ENCODE assay signal across 19 mouse cellular contexts in the genomic region with DNA sequence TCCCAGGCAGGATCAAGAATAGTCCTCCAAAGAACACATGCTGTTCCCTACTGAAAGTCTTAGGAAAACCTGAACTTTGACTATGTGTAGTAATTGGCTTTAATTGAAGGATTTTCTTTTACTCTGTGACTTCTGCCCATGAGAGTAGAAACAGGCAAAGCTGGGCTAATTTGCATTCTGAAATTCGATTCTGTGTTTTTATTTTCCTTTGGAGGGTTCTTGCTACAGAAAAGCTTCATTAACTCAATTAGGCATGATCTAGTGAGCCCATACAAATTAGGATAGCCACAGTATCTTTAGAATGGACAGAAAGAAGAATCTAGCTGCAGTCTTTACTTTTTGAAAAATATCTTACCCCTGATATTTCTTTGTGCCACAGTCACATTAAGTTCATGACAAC.
"Had no signal": no experiment of that assay in that cellular context is flagged by ENCODE, and none has a peak within 500 bp of the region (broad histone marks: within the 10 kb centered on the region; RNA-seq: fewer than 3 reads in every experiment).

No protein-coding gene starts in this region.

- H3K27ac ChIP-seq: left cerebral cortex, adult 2 months; liver, embryonic 15.5 days; lung, embryonic 15.5 days; midbrain, embryonic 10.5 days; midbrain, embryonic 13.5 days; stomach, embryonic 15.5 days had no signal

- H3K27me3 ChIP-seq: liver, embryonic 15.5 days; lung, embryonic 15.5 days; megakaryocyte, embryonic 14.5 days; midbrain, embryonic 13.5 days; stomach, embryonic 15.5 days had no signal

- H3K9me3 ChIP-seq: liver, embryonic 15.5 days; lung, embryonic 15.5 days; megakaryocyte, embryonic 14.5 days; midbrain, embryonic 10.5 days; midbrain, embryonic 13.5 days; stomach, embryonic 15.5 days had no signal

- H3K4me3 ChIP-seq: left cerebral cortex, adult 2 months; liver, embryonic 15.5 days; lung, embryonic 15.5 days; megakaryocyte, embryonic 14.5 days; midbrain, embryonic 10.5 days; midbrain, embryonic 13.5 days; stomach, embryonic 15.5 days had no signal

- H3K4me2 ChIP-seq: liver, embryonic 11.5 days; liver, embryonic 15.5 days; lung, embryonic 15.5 days; midbrain, embryonic 13.5 days; stomach, embryonic 15.5 days had no signal

- H3K4me1 ChIP-seq: liver, embryonic 15.5 days; lung, embryonic 15.5 days; megakaryocyte, embryonic 14.5 days; stomach, embryonic 15.5 days had no signal

- ATAC-seq: intestine, embryonic 16.5 days; midbrain, embryonic 13.5 days had no signal

- H3K9ac ChIP-seq: liver, embryonic 15.5 days; lung, embryonic 15.5 days; midbrain, embryonic 13.5 days; stomach, embryonic 15.5 days had no signal

- H3K36me3 ChIP-seq: liver, embryonic 15.5 days; lung, embryonic 15.5 days; midbrain, embryonic 10.5 days; midbrain, embryonic 13.5 days; stomach, embryonic 15.5 days had no signal

- DNase-seq: kidney, adult 18-20 months; kidney, adult 9 months; kidney, postnatal 14 days; kidney, postnatal 4 days; lung, adult 18-20 months; lung, postnatal 10 days; lung, postnatal 36 days; right cerebral cortex, postnatal 25 days; spleen, adult 18-20 months; thymus, postnatal 25 days had no signal
